Mouse (Mus musculus): ENCODE measurements around the gene Elmsan1. TPM values are rescaled to one million over a fixed set of nuclear protein-coding genes. Genes with fewer than 3 reads are reported as not detected.

Gene Elmsan1
- polyA plus RNA-seq, 1 experiment from 2014 or later: 12.5 TPM

GRCm38 (mm10) chr12:84212297-84212696 is 6.4 kb downstream of the Elmsan1 start:
- no peak overlapping the region for H3K4me3 ChIP-seq
- H3K27me3 ChIP-seq: no peaks in the 10 kb centered on the region
- no peak overlapping the region for H3K27ac ChIP-seq
- WGBS: 9% methylated on average over 4 of the region's 4 CpGs
- peaks cover 92% of the 10 kb centered on the region for H3K4me1 ChIP-seq
- no peaks in the 10 kb centered on the region for H3K36me3 ChIP-seq
- H3K9me3 ChIP-seq: no peaks in the 10 kb centered on the region
- no peak overlapping the region for H3K4me2 ChIP-seq
- H3K9ac ChIP-seq: no peak overlapping the region
- ATAC-seq (ENCODE audit: borderline replicate concordance, extremely low read depth, low FRiP score, low TSS enrichment): no peak

- Histone ChIP-seq H3K27ac (no peak overlapping the region), H3K4me2 (no peak overlapping the region), H3K4me1 (peaks cover 92% of the 10 kb centered on the region), H3K9ac (no peak overlapping the region), H3K36me3 (no peaks in the 10 kb centered on the region), H3K4me3 (no peak overlapping the region), H3K9me3 (no peaks in the 10 kb centered on the region), H3K27me3 (no peaks in the 10 kb centered on the region)
- WGBS: 67% methylated on average over 9 of the region's 9 CpGs
- ATAC-seq (ENCODE audit: borderline replicate concordance, extremely low read depth, low FRiP score, low TSS enrichment): no peak
Observed at GRCm38 (mm10) chr12:84211021-84211538, 7.6 kb downstream of the Elmsan1 start.

GRCm38 (mm10) chr12:84210288-84210687 is 8.4 kb downstream of the Elmsan1 start:
- Histone ChIP-seq H3K36me3 (no peaks in the 10 kb centered on the region), H3K9ac (no peak overlapping the region), H3K27me3 (no peaks in the 10 kb centered on the region), H3K9me3 (no peaks in the 10 kb centered on the region), H3K27ac (no peak overlapping the region), H3K4me1 (peaks cover 90% of the 10 kb centered on the region), H3K4me2 (no peak overlapping the region), H3K4me3 (no peak overlapping the region)
- 81% methylated on average over 11 of the region's 11 CpGs for WGBS
- ATAC-seq (ENCODE audit: borderline replicate concordance, extremely low read depth, low FRiP score, low TSS enrichment): no peak

- H3K36me3 ChIP-seq: no peaks in the 10 kb centered on the region
- H3K4me3 ChIP-seq: no peak overlapping the region
- no peak overlapping the region for H3K27ac ChIP-seq
- no peak for ATAC-seq (ENCODE audit: borderline replicate concordance, extremely low read depth, low FRiP score, low TSS enrichment)
- no peaks in the 10 kb centered on the region for H3K9me3 ChIP-seq
- 88% methylated on average over 11 of the region's 11 CpGs for WGBS
- H3K27me3 ChIP-seq: no peaks in the 10 kb centered on the region
- no peak overlapping the region for H3K9ac ChIP-seq
- peaks cover 86% of the 10 kb centered on the region for H3K4me1 ChIP-seq
- no peak overlapping the region for H3K4me2 ChIP-seq
Observed at GRCm38 (mm10) chr12:84209093-84209492, 9.6 kb downstream of the Elmsan1 start.

GRCm38 (mm10) chr12:84207209-84207817 is 11.4 kb downstream of the Elmsan1 start:
- H3K27me3 ChIP-seq: no peaks in the 10 kb centered on the region
- H3K27ac ChIP-seq: no peak overlapping the region
- H3K4me2 ChIP-seq: no peak overlapping the region
- H3K4me1 ChIP-seq: peaks cover 89% of the 10 kb centered on the region
- no peaks in the 10 kb centered on the region for H3K9me3 ChIP-seq
- H3K4me3 ChIP-seq: no peak overlapping the region
- no peak overlapping the region for H3K9ac ChIP-seq
- no peaks in the 10 kb centered on the region for H3K36me3 ChIP-seq
- WGBS: 73% methylated on average over 18 of the region's 18 CpGs
- no peak for ATAC-seq (ENCODE audit: borderline replicate concordance, extremely low read depth, low FRiP score, low TSS enrichment)

GRCm38 (mm10) chr12:84206525-84206924 is 12.2 kb downstream of the Elmsan1 start:
- H3K4me2 ChIP-seq: no peak overlapping the region

DNA sequence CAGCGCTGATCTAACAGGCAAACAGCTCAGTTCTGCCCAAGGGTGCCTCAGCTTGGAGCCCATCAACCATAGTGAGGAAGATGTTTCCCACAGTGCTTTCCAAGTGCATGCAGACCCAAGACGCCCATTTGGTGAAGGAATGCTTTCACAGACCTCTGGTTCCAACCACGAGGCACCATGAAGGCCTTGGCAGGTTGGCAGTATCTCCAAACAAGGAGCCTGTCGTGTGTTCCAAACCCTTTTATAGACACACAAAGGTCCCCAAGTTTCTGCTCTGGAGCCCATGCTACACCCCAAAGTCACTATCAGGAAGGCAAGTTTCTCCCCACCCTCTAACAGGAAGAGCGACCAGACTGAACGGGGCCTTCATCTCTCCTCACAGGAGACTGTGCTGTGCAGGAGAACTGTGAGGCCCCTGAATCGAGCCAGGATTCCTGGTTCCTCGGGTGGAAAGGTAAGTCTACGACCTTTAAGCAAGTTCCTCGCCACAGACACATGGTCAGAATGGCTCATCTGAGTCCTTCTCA is 13.0 kb downstream of the Elmsan1 start:
- Histone ChIP-seq H3K9me3 (no peaks in the 10 kb centered on the region), H3K4me2 (no peak overlapping the region), H3K9ac (no peak overlapping the region), H3K27ac (no peak overlapping the region), H3K4me1 (peaks cover 89% of the 10 kb centered on the region), H3K4me3 (no peak overlapping the region), H3K27me3 (no peaks in the 10 kb centered on the region), H3K36me3 (no peaks in the 10 kb centered on the region)
- ATAC-seq (ENCODE audit: borderline replicate concordance, extremely low read depth, low FRiP score, low TSS enrichment): no peak
- 76% methylated on average over 10 of the region's 10 CpGs for WGBS

More at GRCm38 (mm10) chr12:84206525-84206924, 12.2 kb downstream of the Elmsan1 start:
- no peaks in the 10 kb centered on the region for H3K27me3 ChIP-seq
- H3K9me3 ChIP-seq: no peaks in the 10 kb centered on the region
- H3K36me3 ChIP-seq: no peaks in the 10 kb centered on the region
- H3K27ac ChIP-seq: peak overlapping the region; percentile 16; the same call in 1 of the 2 replicates
- no peak for ATAC-seq (ENCODE audit: borderline replicate concordance, extremely low read depth, low FRiP score, low TSS enrichment)
- H3K4me1 ChIP-seq: peaks cover 92% of the 10 kb centered on the region
- H3K4me3 ChIP-seq: no peak overlapping the region
- H3K9ac ChIP-seq: no peak overlapping the region
- WGBS: 41% methylated on average over 7 of the region's 7 CpGs

DNA sequence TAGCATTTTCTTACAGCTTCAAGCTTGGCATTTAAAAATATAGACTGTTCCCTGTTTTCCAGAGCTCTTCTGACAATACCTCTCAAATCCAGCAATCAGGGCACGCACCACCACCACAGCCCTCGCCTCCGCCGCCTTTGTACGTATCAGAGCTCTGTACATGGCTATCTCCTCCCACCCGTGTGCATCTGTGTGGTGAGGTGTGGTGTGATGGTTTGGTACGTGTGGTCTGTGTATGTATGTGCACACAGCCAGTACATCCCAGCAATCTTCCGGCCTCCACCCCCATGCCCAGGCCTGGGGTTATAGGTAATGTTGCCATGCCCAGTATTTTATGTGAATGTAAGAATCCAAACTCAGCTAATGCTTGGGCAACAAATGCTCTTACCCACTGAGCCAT is 14.0 kb downstream of the Elmsan1 start:
- Histone ChIP-seq H3K9ac (no peak overlapping the region), H3K4me3 (no peak overlapping the region), H3K4me2 (no peak overlapping the region), H3K36me3 (no peaks in the 10 kb centered on the region), H3K4me1 (peaks cover 78% of the 10 kb centered on the region), H3K9me3 (no peaks in the 10 kb centered on the region), H3K27ac (no peak overlapping the region), H3K27me3 (no peaks in the 10 kb centered on the region)
- 90% methylated on average over 8 of the region's 8 CpGs for WGBS
- ATAC-seq (ENCODE audit: borderline replicate concordance, extremely low read depth, low FRiP score, low TSS enrichment): 0 out of 2 replicates have a peak, but pooled peaks have one; percentile 43

- H3K4me1 ChIP-seq: peaks cover 74% of the 10 kb centered on the region
- H3K4me2 ChIP-seq: no peak overlapping the region
- H3K4me3 ChIP-seq: no peak overlapping the region
- no peaks in the 10 kb centered on the region for H3K9me3 ChIP-seq
- no peak overlapping the region for H3K9ac ChIP-seq
- peak overlapping the region; percentile 45; the same call in 1 of the 2 replicates for H3K27ac ChIP-seq
- no peaks in the 10 kb centered on the region for H3K27me3 ChIP-seq
- ATAC-seq (ENCODE audit: borderline replicate concordance, extremely low read depth, low FRiP score, low TSS enrichment): no peak
- H3K36me3 ChIP-seq: no peaks in the 10 kb centered on the region
- 43% methylated on average over 7 of the region's 7 CpGs for WGBS
Observed at GRCm38 (mm10) chr12:84203778-84204216, 14.9 kb downstream of the Elmsan1 start.

DNA sequence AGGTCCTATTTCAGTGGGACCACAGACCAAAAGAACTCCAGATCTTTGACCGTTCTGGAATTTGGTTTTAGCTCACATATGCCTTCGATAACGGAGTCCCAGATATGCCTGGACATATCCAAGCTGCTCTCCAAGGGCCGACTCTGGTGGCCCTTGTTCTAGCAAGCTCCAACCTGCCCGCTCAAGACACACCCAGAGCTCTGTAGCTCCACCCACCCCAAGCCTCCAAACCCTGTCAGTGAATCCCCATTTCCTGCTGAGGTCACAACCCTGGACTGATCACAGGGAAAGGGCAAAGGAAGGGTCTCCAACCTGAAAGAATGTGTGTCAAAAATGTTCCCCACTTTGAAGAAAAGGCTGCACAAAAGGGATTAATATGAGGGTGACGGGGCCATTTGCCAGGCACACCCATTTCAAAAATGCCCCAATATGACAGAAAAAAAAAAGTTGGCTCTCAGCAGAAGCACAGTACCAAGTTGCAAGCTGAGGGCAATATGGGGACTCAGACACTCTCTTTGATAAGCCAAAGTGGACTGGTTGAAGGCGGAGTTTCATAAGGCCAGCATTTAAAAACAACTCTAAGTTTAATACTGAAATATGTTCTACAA is 15.4 kb downstream of the Elmsan1 start:
- 65% methylated on average over 7 of the region's 7 CpGs for WGBS
- H3K27me3 ChIP-seq: no peaks in the 10 kb centered on the region
- ATAC-seq (ENCODE audit: borderline replicate concordance, extremely low read depth, low FRiP score, low TSS enrichment): no peak

DNA sequence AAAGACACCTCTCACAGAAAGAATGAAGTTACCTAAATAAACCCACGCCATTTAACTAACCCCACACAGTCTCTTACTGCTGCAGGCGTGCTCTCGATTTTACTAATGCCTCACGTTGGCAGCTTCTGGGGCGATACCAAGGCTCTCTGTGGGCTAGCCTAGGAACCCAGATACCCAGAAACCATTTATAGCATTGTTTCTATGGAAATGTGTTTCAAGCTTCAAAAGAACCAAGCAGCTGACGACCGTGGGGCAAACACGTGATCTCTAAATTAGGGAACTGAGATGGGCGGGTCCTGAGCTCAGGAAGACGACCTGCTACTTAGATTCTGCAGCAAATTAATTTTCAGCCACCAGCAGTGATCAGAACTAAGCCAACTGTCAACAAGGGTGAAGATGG is 16.1 kb downstream of the Elmsan1 start:
- WGBS: 68% methylated on average over 10 of the region's 10 CpGs
- H3K27me3 ChIP-seq: no peaks in the 10 kb centered on the region

More for the DNA sequence above, 15.4 kb downstream of the Elmsan1 start:
- peak overlapping the region; percentile 45; the same call in 1 of the 2 replicates for H3K27ac ChIP-seq
- H3K36me3 ChIP-seq: no peaks in the 10 kb centered on the region
- no peaks in the 10 kb centered on the region for H3K9me3 ChIP-seq
- H3K4me3 ChIP-seq: no peak overlapping the region
- H3K9ac ChIP-seq: no peak overlapping the region
- H3K4me1 ChIP-seq: peaks cover 74% of the 10 kb centered on the region
- no peak overlapping the region for H3K4me2 ChIP-seq

More for the DNA sequence above, 16.1 kb downstream of the Elmsan1 start:
- Histone ChIP-seq H3K9ac (no peak overlapping the region), H3K4me1 (peaks cover 74% of the 10 kb centered on the region), H3K27ac (no peak overlapping the region), H3K9me3 (no peaks in the 10 kb centered on the region), H3K4me2 (no peak overlapping the region), H3K36me3 (no peaks in the 10 kb centered on the region), H3K4me3 (no peak overlapping the region)
- no peak for ATAC-seq (ENCODE audit: borderline replicate concordance, extremely low read depth, low FRiP score, low TSS enrichment)

All from lung, embryonic 15.5 days (tissue).